Mouse (Mus musculus) lung, postnatal 14 days (tissue): ENCODE measurements at regions not wholly inside any gene's neighbourhood (a gene's known extent, or its start where the extent isn't known, plus 50 kb on each side); places are given as distances from the start of the nearest gene placed in this dataset.
"Not testable (repeated sequence)": the region's sequence is repeated elsewhere in the genome, so short reads cannot be mapped to it uniquely, and the experiment has no call there.

ENCODE experiments used
- DNase-seq: peaks from one replicate; pipeline ENCODE4 v3.0.0; 2021

DNA sequence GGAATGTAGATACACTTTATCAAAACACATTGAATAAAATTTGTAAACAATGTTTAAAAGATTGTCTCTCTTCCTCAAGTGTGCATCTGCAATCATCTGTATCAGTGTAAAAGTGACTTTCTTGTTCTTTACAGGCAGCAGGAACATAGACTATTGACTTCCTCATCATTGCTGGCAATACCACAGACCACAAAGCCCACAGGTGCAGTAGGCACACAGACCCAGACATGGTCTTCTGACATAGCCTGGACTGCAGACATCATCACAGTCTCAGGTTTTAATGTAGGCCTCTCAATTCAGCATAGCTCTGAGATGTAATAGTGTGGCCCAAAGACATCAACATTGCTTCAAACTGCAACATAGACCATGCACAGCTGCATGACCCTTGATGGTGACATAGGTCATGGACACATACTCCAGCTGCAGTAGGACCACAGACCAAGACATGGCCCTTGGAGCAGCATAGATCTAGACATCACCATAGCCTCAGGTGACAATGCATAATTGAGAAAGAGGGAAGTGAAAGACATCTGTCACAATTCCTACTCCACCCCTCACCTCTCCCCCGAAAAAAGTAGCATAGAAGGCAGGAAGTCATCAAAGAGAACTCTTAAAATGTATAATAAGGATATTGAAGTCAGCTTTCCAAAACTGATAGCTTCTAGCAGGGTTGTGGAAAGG is 74.1 kb upstream of the Speer2 start:
- no peak for DNase-seq

- DNase-seq = no peak
These were observed 80.1 kb upstream of the Speer2 start for GRCm38 (mm10) chr16:69943635-69944034.

- no peak for DNase-seq
These were observed 85.2 kb upstream of the Speer2 start for GRCm38 (mm10) chr16:69948783-69949182.

GRCm38 (mm10) chr16:69949339-69949738 is 85.8 kb upstream of the Speer2 start:
- DNase-seq = no peak

DNA sequence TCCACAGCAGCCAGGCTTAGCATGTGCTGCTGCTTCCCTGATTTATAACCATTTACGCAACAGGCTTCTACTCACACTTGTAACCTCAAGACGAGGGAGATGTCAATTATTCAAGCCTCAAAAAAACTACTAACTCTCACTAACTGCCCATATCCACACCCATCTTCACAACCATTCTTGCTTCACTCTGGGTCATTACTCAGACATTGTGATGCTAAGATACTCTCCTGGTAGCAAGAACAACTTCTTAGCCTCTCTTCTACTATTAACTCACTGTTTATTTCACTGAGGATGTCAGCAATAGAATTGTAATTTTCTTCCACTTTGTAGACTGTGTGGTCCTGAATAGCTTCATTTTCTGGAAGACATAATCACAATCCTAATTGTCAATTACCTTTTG is 88.0 kb upstream of the Speer2 start:
- no peak for DNase-seq

- not testable (repeated sequence) for DNase-seq
These were observed 103.0 kb upstream of the Speer2 start for GRCm38 (mm10) chr16:69966561-69966960.

DNA sequence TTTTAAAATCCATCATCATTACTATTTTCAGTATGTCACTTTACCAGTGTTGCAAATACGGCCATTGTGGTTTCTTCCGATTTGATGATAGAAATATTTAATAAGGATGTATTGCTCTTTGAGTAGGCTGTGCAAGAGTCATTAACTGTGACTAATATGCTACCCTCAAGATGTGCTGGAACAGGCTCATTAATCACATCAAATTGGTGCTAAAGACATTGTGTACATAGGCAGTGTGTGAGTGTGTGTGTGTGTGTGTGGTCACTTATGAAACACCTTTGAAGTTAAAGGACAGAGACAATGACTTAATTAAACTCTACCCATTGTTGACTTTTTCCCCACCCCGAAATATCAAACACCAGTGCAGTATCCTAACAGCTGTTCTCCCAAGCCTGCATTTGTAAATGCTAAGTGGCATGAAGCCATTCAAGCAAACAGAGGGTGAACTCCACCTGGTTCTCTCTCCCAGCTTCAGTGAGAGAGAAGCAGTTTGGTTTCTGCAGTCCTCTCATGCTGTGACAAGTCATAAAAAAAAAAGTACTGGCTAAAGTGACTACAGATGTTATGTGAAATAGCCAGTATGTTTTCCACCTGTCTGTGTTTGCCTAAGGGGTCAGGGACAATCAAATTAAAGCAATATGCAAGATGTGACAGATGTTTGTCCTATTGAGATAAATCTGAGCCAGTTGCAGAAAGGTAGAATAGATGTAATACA is 116.4 kb upstream of the Speer2 start:
- DNase-seq = no peak

- no peak for DNase-seq
These were observed 120.8 kb upstream of the Speer2 start for GRCm38 (mm10) chr16:69984320-69984719.

DNA sequence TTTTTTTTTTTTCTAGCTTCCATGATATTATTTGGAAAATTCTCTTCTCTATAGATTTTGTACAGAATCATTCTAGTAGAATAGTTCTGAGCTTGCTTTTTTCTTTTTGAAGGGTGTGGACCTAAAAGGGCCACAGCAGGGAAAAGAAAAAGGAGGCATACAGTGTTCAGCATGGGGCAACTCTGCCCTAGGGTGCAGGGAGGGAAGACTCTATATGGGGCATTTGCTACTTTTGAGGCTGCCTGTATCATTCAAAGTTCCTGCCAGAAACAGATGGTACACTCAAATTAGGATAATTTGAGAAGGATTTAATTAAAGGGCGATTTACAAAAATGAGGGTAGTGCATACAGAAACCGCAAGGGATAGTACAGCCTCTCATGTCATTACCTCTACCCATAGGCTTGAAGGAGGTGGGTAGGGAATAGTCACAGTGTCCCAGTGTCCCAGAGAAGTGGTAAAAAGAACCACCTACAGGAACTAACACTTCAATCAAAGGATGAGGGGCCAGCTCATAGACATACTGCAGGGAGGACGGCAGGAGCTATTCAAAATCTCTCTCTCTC is 128.4 kb upstream of the Speer2 start:
- no peak for DNase-seq

- DNase-seq = no peak
These were observed 129.2 kb upstream of the Speer2 start for GRCm38 (mm10) chr16:69992715-69993114.

- no peak for DNase-seq
These were observed 143.3 kb upstream of the Speer2 start for GRCm38 (mm10) chr16:70006863-70007262.

GRCm38 (mm10) chr16:70016980-70017379 is 153.4 kb upstream of the Speer2 start:
- no peak for DNase-seq

- no peak for DNase-seq
These were observed 156.0 kb upstream of the Speer2 start for GRCm38 (mm10) chr16:70019564-70019963.

- DNase-seq = no peak
These were observed 157.9 kb upstream of the Speer2 start for GRCm38 (mm10) chr16:70021436-70021835.

DNA sequence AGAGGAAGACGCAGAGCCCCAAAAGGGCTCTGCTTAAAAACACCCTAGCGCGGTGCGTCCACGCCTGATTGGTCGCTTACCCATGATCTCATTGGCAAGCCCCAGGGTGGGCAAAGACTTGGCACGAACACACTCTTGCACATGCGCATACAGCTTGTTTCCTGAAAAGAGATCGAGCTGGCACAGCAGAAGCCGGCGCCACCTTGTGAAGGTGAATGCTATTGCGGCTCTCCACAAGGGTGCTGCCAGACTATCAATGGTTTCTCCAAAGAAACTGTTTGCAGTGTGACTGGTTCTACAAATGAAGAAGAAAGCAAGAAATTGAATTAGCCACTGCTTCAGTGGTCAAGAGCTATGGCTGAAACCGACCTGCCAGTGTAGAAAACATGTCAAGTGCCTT is 165.1 kb upstream of the Speer2 start:
- DNase-seq = no peak

DNA sequence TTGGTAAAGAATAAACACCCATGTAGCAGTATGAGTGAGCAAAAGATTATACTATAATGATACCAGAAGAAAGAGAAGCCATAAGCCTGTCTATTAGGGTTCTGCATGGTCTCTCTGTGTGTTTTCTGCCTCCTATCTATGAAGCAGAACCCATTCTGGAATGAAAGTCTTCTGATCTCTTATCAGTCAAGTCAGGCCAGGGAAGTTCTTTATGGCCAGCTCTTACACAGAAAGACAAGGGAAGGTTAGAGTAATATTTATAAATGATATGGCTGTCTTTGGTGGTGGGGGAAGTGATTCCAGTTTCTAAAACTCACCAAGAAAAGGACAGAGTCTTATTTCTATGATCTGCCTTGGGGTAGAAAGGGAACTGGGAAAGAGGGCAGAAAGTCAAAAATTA is 182.0 kb upstream of the Speer2 start:
- no peak for DNase-seq

DNA sequence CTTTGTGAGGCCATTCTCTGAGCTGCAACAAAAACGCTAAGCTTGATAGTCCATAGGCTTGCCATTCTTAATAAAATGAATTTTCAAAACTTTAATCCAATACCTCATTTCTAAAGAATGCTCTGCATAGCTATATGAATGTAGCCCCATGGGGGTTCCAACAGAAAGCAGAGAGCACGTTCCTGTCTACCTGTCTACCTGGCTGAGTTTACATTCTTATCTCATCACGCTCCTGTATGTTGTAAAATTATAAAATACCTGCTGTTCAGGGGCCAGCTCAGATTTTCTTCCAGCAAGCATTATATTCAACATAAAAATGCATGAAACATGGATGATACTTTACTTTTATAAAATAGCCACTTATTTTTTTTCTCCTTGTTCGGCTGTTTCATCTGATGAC is 182.5 kb upstream of the Speer2 start:
- no peak for DNase-seq

GRCm38 (mm10) chr16:70049850-70050249 is 186.3 kb upstream of the Speer2 start:
- no peak for DNase-seq

DNA sequence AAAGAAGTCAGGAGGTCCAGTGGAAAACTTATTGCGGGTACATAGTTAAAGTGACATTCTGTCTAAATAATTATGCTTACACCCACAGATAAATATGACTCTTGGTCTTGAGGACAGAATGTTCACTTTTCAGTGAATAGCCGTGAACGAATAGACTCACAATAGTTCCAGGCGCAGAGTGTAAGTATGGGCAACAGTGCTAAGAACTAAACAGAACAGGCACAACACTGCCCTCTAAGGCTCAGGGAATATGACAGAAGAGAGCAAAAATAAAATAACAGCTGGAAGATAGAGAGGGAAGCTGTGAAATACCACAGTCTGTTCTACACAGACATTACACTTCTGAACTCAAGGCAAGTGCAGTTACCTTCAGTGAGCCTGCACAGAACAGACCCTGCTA is 207.9 kb upstream of the Speer2 start:
- DNase-seq = no peak

GRCm38 (mm10) chr16:70073740-70074139 is 210.2 kb upstream of the Speer2 start:
- no peak for DNase-seq

GRCm38 (mm10) chr16:70079497-70079896 is 216.0 kb upstream of the Speer2 start:
- DNase-seq = no peak

GRCm38 (mm10) chr16:70091291-70091690 is 222.5 kb upstream of the Gbe1 start:
- DNase-seq = no peak

DNA sequence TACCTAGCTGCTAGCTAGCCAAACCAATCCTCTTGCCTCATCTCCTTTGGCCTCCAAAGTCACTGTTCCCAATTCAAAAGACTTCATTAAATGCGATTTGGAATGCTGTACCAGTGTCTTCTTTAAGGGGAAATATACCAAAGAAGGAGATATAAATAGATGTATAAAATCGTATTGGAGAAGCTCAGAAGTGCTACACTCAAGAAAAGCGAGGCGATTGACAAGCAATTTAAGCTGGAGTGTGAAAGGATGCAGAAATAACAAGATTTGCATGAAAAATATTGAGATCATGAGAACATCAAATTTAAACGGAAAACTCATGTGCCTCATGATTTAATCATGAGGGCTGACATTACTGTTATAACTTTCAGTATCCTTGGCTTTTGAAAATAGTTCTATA is 221.8 kb upstream of the Gbe1 start:
- DNase-seq = no peak

DNA sequence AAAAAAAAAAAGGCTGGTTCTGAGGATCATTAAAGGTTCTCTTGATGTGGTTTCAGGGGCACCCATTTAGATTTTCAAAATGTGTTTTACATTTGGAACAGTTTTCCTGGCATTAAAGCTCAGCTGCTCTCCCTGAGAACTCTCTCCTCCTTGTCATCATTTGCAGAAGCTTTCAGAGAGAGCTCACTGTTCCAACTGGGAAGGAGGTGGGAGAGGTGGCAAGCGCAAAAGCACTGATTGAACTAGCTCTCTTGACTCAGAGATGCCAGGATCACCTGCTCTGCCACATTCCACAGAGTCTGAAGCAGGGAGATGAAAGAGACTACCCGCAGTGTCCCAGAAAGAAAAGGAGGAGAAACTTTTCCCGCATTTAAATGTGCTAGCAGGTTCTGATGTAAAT is 220.5 kb upstream of the Gbe1 start:
- DNase-seq = no peak
